Mouse (Mus musculus) ES-E14 (cell line): ENCODE measurements around the gene Drd4. TPM values are rescaled to one million over a fixed set of nuclear protein-coding genes. Genes with fewer than 3 reads are reported as not detected.

ENCODE experiments used
- DNase-seq: peaks from one replicate; pipeline ENCODE4 v3.0.0-alpha.2; 2013; ENCODE audit warnings: low read depth, low spot score
- H3K27ac ChIP-seq: 2 replicates; pipeline ENCODE4 v1.5.1; 2012; ENCODE audit warnings: low read depth, mild to moderate bottlenecking, low read length, moderate library complexity, mixed read lengths; ENCODE audit not compliant: poor library complexity, insufficient read depth, severe bottlenecking
- H3K36me3 ChIP-seq: 2 replicates; pipeline ENCODE4 v1.6.1; 2012; ENCODE audit warnings: mild to moderate bottlenecking, low read length, moderate library complexity, mixed read lengths; ENCODE audit not compliant: control insufficient read depth, poor library complexity, insufficient read depth, severe bottlenecking
- H3K4me1 ChIP-seq, 2 experiments: fragments of 150-350 bp in 1 of 2; sonication (generic) in 1 of 2; 2 replicates each; pipeline ENCODE4 v1.6.1; 2012; ENCODE audit warnings: low read length in 2 of 2, mild to moderate bottlenecking in 1 of 2, mixed read lengths in 1 of 2; ENCODE audit not compliant: control insufficient read depth in 2 of 2, insufficient read depth in 2 of 2, poor library complexity in 1 of 2
- H3K4me3 ChIP-seq, 2 experiments: fragments of 150-350 bp in 1 of 2; sonication (generic) in 1 of 2; 2 replicates each; pipeline ENCODE4 v1.5.1; 2012; ENCODE audit warnings: low read length in 2 of 2, low read depth in 1 of 2, mild to moderate bottlenecking in 1 of 2, mixed read lengths in 1 of 2; ENCODE audit not compliant: insufficient read depth in 1 of 2, poor library complexity in 1 of 2, severe bottlenecking in 1 of 2
- H3K9ac ChIP-seq: 2 replicates; pipeline ENCODE4 v1.6.1; 2012; ENCODE audit warnings: low read depth, mild to moderate bottlenecking, low read length, mixed read lengths; ENCODE audit not compliant: poor library complexity, insufficient read depth, severe bottlenecking
- H3K9me3 ChIP-seq: fragments of 150-350 bp; sonication (generic); 2 replicates; pipeline ENCODE4 v1.6.1; 2012; ENCODE audit warnings: low read depth, mild to moderate bottlenecking, low read length; ENCODE audit not compliant: control insufficient read depth, insufficient read depth
- CHD2 ChIP-seq: IDR thresholded peaks from 2 replicates; pipeline ENCODE4 v1.6.1; 2014; ENCODE audit warnings: mild to moderate bottlenecking, low read depth, low read length, inconsistent platforms
- HCFC1 ChIP-seq: IDR thresholded peaks from 2 replicates; pipeline ENCODE4 v1.6.1; 2012; ENCODE audit warnings: low read length, inconsistent platforms, borderline replicate concordance; ENCODE audit not compliant: insufficient read depth
- MAFK ChIP-seq: IDR thresholded peaks from 2 replicates; pipeline ENCODE4 v1.6.1; 2014; ENCODE audit warnings: mild to moderate bottlenecking, low read depth, low read length, inconsistent platforms; ENCODE audit not compliant: insufficient read depth
- ZC3H11A ChIP-seq: IDR thresholded peaks from 2 replicates; pipeline ENCODE4 v1.6.1; 2012; ENCODE audit warnings: low read depth, mild to moderate bottlenecking, inconsistent platforms, low read length, borderline replicate concordance
- ZNF384 ChIP-seq: IDR thresholded peaks from 2 replicates; pipeline ENCODE4 v1.6.1; 2012; ENCODE audit warnings: low read depth, low read length, inconsistent platforms
- in situ Hi-C, 2 experiments: fragments of 600-800 bp; cut with MboI; formaldehyde crosslinking; loops; one replicate each; pipeline ENCODE4 v1.15.1; 2025; ENCODE audit warnings: low sequenced_read_pairs in 2 of 2, inconsistent platforms in 1 of 2; ENCODE audit not compliant: unreplicated experiment in 2 of 2
- total RNA-seq: library from RNA; depleted of rRNA; stranded (reverse); fragments of 300-350 nt; gene quantifications from 2 replicates; pipeline ENCODE4 v1.2.3, GENCODE M21; 2012

Drd4 gene
- total RNA-seq, 1 experiment, result 0.76 TPM

GRCm38 (mm10) chr7:141328373-141328990, 36.7 kb downstream of the Drd4 start:
- H3K4me3 ChIP-seq, result peak overlapping the region; percentile 76 to 84
- peak overlapping the region; percentile 94 for H3K9ac ChIP-seq
- H3K4me1 ChIP-seq, result peaks cover 2 to 9% of the 10 kb centered on the region in 2 experiments; a peak in 2 of 4 replicates
- DNase-seq, result no peak
- in situ Hi-C loops, result no loop called here
- no peaks in the 10 kb centered on the region for H3K9me3 ChIP-seq
- TF ChIP-seq ZNF384, result no peak
- TF ChIP-seq CHD2, result no peak
- TF ChIP-seq ZC3H11A, result no peak
- no peak for TF ChIP-seq MAFK
- no peak for TF ChIP-seq HCFC1
- H3K36me3 ChIP-seq, result peaks cover 23% of the 10 kb centered on the region; the same call in 1 of the 2 replicates
- H3K27ac ChIP-seq, result peak overlapping the region; percentile 25; the same call in 1 of the 2 replicates

- in situ Hi-C loops, result no loop called here
- H3K4me1 ChIP-seq, result peaks cover 2 to 9% of the 10 kb centered on the region in 2 experiments; a peak in 2 of 4 replicates
- peaks cover 12% of the 10 kb centered on the region; the same call in 1 of the 2 replicates for H3K36me3 ChIP-seq
These were observed 38.9 kb downstream of the Drd4 start for GRCm38 (mm10) chr7:141330706-141331105.

GRCm38 (mm10) chr7:141331990-141332389, 40.2 kb downstream of the Drd4 start:
- in situ Hi-C loops, result no loop called here
- H3K36me3 ChIP-seq, result peaks cover 1% of the 10 kb centered on the region; the same call in 1 of the 2 replicates

More at GRCm38 (mm10) chr7:141330706-141331105, 38.9 kb downstream of the Drd4 start:
- TF ChIP-seq ZC3H11A, result no peak
- TF ChIP-seq CHD2, result no peak
- no peak for TF ChIP-seq MAFK
- no peak for TF ChIP-seq HCFC1
- no peak for TF ChIP-seq ZNF384
- Histone ChIP-seq H3K9ac (no peak overlapping the region), H3K4me3 (no peak overlapping the region), H3K9me3 (no peaks in the 10 kb centered on the region), H3K27ac (no peak overlapping the region)
- DNase-seq, result no peak

GRCm38 (mm10) chr7:141335044-141335579, 43.3 kb downstream of the Drd4 start:
- Histone ChIP-seq H3K27ac (no peak overlapping the region), H3K36me3 (no peaks in the 10 kb centered on the region), H3K9ac (no peak overlapping the region), H3K4me3 (no peak overlapping the region), H3K9me3 (no peaks in the 10 kb centered on the region), H3K4me1 (peaks cover 4 to 7% of the 10 kb centered on the region in 2 experiments; a peak in 3 of 4 replicates)
- in situ Hi-C loops, result no loop called here
- TF ChIP-seq ZC3H11A (no peak), ZNF384 (no peak), MAFK (no peak), CHD2 (no peak), HCFC1 (no peak)
- no peak for DNase-seq

More at GRCm38 (mm10) chr7:141331990-141332389, 40.2 kb downstream of the Drd4 start:
- no peak overlapping the region for H3K9ac ChIP-seq
- H3K4me1 ChIP-seq, result peaks cover 2% of the 10 kb centered on the region in 2 experiments; a peak in 1 of 4 replicates
- no peak overlapping the region for H3K27ac ChIP-seq
- no peaks in the 10 kb centered on the region for H3K9me3 ChIP-seq
- no peak for TF ChIP-seq HCFC1
- no peak for TF ChIP-seq ZC3H11A
- H3K4me3 ChIP-seq, result no peak overlapping the region
- no peak for DNase-seq
